Mouse (Mus musculus) neural tube, embryonic 10.5 days (tissue): ENCODE data around the gene Atp6ap1.

ENCODE experiments used
- DNase-seq: peaks from one replicate; pipeline ENCODE4 v3.0.0-alpha.2; 2017; ENCODE audit warnings: low spot score; ENCODE audit errors: extremely low spot score

Atp6ap1 gene

GRCm38 (mm10) chrX:74296538-74297448, at the start of gene Atp6ap1:
Gene Atp6ap1, plus strand, starts transcription at chrX:74297097.
- DNase-seq, result peak; percentile 82

- peak; percentile 41 for DNase-seq
These were observed 48.2 kb upstream of the Atp6ap1 start for GRCm38 (mm10) chrX:74248651-74249050.

GRCm38 (mm10) chrX:74249615-74250014, 47.3 kb upstream of the Atp6ap1 start, which contains the start of gene Flna:
Gene Flna, minus strand, starts transcription at chrX:74249820.
- DNase-seq, result peak; percentile 61

- DNase-seq, result peak; percentile 81
These were observed 42.6 kb upstream of the Atp6ap1 start, which contains the start of gene Emd for GRCm38 (mm10) chrX:74254153-74254887. Gene Emd, plus strand, starts transcription at chrX:74254687.

- DNase-seq, result no peak
These were observed 41.9 kb upstream of the Atp6ap1 start for GRCm38 (mm10) chrX:74254888-74255565.

- no peak for DNase-seq
These were observed 39.2 kb upstream of the Atp6ap1 start for GRCm38 (mm10) chrX:74257746-74258145.

- DNase-seq, result peak; percentile 21
These were observed 27.2 kb upstream of the Atp6ap1 start for GRCm38 (mm10) chrX:74269736-74270061.

GRCm38 (mm10) chrX:74270062-74270901, 26.6 kb upstream of the Atp6ap1 start, which contains the start of gene Rpl10:
Gene Rpl10, plus strand, starts transcription at chrX:74270812.
- peak; percentile 84 for DNase-seq

- DNase-seq, result peak; percentile 25
These were observed 25.9 kb upstream of the Atp6ap1 start for GRCm38 (mm10) chrX:74270902-74271551.

- peak; percentile 16 for DNase-seq
These were observed 23.2 kb upstream of the Atp6ap1 start for GRCm38 (mm10) chrX:74273422-74274322.

GRCm38 (mm10) chrX:74277916-74278315, 19.0 kb upstream of the Atp6ap1 start:
- DNase-seq, result no peak

GRCm38 (mm10) chrX:74281041-74281731, 15.7 kb upstream of the Atp6ap1 start:
- no peak for DNase-seq

- peak; percentile 42 for DNase-seq
These were observed 15.0 kb upstream of the Atp6ap1 start, which contains the start of the genes Taz and Dnase1l1 for GRCm38 (mm10) chrX:74281732-74282394. Gene Taz, plus strand, starts transcription at chrX:74281912. Gene Dnase1l1, minus strand, starts transcription at chrX:74282337.

GRCm38 (mm10) chrX:74282395-74283091, 14.4 kb upstream of the Atp6ap1 start:
- DNase-seq, result peak; percentile 75

- no peak for DNase-seq
These were observed 13.8 kb upstream of the Atp6ap1 start for GRCm38 (mm10) chrX:74283092-74283437.

GRCm38 (mm10) chrX:74293431-74293830, 3.5 kb upstream of the Atp6ap1 start:
- no peak for DNase-seq

GRCm38 (mm10) chrX:74298348-74298747, 1.5 kb downstream of the Atp6ap1 start:
- no peak for DNase-seq
